Mouse (Mus musculus) bone marrow, adult 2 months (tissue): ENCODE results near the gene Pik3c2a.

Source experiments
- CTCF ChIP-seq: fragments of 200-500 bp; IDR thresholded peaks from 2 replicates; pipeline ENCODE4 v1.5.1; 2011; ENCODE audit warnings: low read length, control low read depth; ENCODE audit not compliant: control insufficient read depth, insufficient read depth
- POLR2A ChIP-seq: fragments of 200-500 bp; IDR thresholded peaks from 2 replicates; pipeline ENCODE4 v1.6.1; 2011; ENCODE audit warnings: low read depth, mild to moderate bottlenecking, control low read depth, low read length, borderline replicate concordance; ENCODE audit not compliant: control insufficient read depth

GRCm38 (mm10) chr7:116309456-116309855 lies 133.8 kb downstream of the Pik3c2a start:
- TF ChIP-seq POLR2A: no peak
- TF ChIP-seq CTCF: no peak
